Mouse (Mus musculus): ENCODE data around the gene Olfr103. TPM values are rescaled to one million over a fixed set of nuclear protein-coding genes. Genes with fewer than 3 reads are reported as not detected.

The Olfr103 gene
- not detected in 2 replicates for polyA plus RNA-seq (2012; rRNA removed)

DNA sequence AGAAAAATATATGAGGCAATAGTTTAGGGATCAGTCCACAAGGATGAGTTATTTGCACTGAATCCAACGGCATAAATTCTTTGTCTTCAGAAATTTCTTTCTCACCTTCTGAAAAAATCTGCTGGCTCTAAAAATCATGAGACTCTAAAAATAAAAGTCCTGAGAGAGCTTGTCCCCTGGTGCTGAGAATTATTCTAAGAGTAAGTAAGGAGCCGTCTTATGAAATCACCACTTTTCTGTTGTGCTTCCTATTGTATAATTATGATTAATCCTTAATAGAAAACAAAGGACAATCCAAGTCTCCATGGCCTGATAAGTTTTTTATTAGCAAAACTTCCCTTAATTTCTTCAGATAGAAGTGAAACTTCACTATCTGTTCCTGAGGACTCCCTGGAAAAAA, at the start of gene Olfr103:
TSS of gene Olfr103 (minus strand) at position 101 of the 400 bp plus-strand sequence.
- 85% methylated on average over 2 of the region's 2 CpGs for WGBS
- H3K27me3 ChIP-seq (replicated peaks; ENCODE audit: control insufficient read depth, insufficient read depth, low read length), result no peaks in the 10 kb centered on the region

DNA sequence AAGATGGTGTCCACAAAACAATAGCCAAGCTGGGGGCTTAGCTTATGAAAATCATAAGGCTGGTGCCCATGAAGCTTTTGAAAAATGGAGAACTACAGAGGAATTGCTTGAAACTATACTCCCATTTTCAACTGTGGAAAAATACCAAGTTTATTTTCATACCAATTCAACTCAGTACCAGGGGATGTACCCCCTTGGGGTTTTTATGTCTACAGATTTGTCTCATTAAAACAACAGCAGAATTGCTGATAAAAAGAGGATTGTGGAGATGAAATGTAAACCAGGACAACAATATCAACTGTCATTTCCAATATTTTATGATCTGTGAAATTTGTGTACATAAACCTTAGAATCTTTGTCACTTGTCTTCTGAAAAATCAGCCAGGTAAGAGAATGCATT, 39.2 kb upstream of the Olfr103 start, which contains the start of gene Olfr105-ps:
TSS of gene Olfr105-ps (plus strand) at position 301 of the 400 bp plus-strand sequence.
- no peak for DNase-seq
- H3K27me3 ChIP-seq (replicated peaks; ENCODE audit: control insufficient read depth, insufficient read depth, low read length), result no peaks in the 10 kb centered on the region
- no peaks in the 10 kb centered on the region for H3K4me1 ChIP-seq (ENCODE audit: control insufficient read depth, insufficient read depth, low read length)
- H3K4me3 ChIP-seq (ENCODE audit: insufficient read depth, low read depth, low read length), result no peak within 1 kb of the TSS
- TF ChIP-seq CTCF (conservative IDR thresholded peaks at IDR 0.05; ENCODE audit: insufficient read depth, insufficient read length, low read depth, low read length) (no peak), POLR2A (IDR thresholded peaks at IDR 0.05; ENCODE audit: low read depth, low read length) (no peak)
- H3K36me3 ChIP-seq (ENCODE audit: control insufficient read depth, insufficient read depth, low read length), result no peaks in the 10 kb centered on the region
- H3K27ac ChIP-seq (ENCODE audit: insufficient read depth, low read depth, low read length), result no peak within 1 kb of the TSS

More for the DNA sequence above, at the start of gene Olfr103:
- DNase-seq, result no peak
- no peak within 1 kb of the TSS for H3K27ac ChIP-seq (ENCODE audit: insufficient read depth, low read depth, low read length)
- H3K36me3 ChIP-seq (ENCODE audit: control insufficient read depth, insufficient read depth, low read length), result no peaks in the 10 kb centered on the region
- H3K4me3 ChIP-seq (ENCODE audit: insufficient read depth, low read depth, low read length), result no peak within 1 kb of the TSS
- H3K4me1 ChIP-seq (ENCODE audit: control insufficient read depth, insufficient read depth, low read length), result no peaks in the 10 kb centered on the region
- TF ChIP-seq POLR2A (IDR thresholded peaks at IDR 0.05; ENCODE audit: low read depth, low read length), result no peak
- no peak for TF ChIP-seq CTCF (conservative IDR thresholded peaks at IDR 0.05; ENCODE audit: insufficient read depth, insufficient read length, low read depth, low read length)

- Histone ChIP-seq H3K27ac (ENCODE audit: insufficient read depth, low read depth, low read length) (no peak within 1 kb of the TSS), H3K27me3 (replicated peaks; ENCODE audit: control insufficient read depth, insufficient read depth, low read length) (no peaks in the 10 kb centered on the region), H3K4me1 (ENCODE audit: control insufficient read depth, insufficient read depth, low read length) (no peaks in the 10 kb centered on the region), H3K4me3 (ENCODE audit: insufficient read depth, low read depth, low read length) (no peak within 1 kb of the TSS), H3K36me3 (ENCODE audit: control insufficient read depth, insufficient read depth, low read length) (no peaks in the 10 kb centered on the region)
- DNase-seq, result no peak
- TF ChIP-seq POLR2A (IDR thresholded peaks at IDR 0.05; ENCODE audit: low read depth, low read length) (no peak), CTCF (conservative IDR thresholded peaks at IDR 0.05; ENCODE audit: insufficient read depth, insufficient read length, low read depth, low read length) (no peak)
These were observed 19.8 kb upstream of the Olfr103 start, which contains the start of gene Olfr104-ps for GRCm38 (mm10) chr17:37359282-37359681. Olfr104-ps (plus strand) TSS chr17:37359582.

- TF ChIP-seq CTCF (conservative IDR thresholded peaks at IDR 0.05; ENCODE audit: insufficient read depth, insufficient read length, low read depth, low read length) (no peak), POLR2A (IDR thresholded peaks at IDR 0.05; ENCODE audit: low read depth, low read length) (no peak)
- H3K36me3 ChIP-seq (ENCODE audit: control insufficient read depth, insufficient read depth, low read length), result no peaks in the 10 kb centered on the region
- H3K27me3 ChIP-seq (replicated peaks; ENCODE audit: control insufficient read depth, insufficient read depth, low read length), result no peaks in the 10 kb centered on the region
- no peak within 1 kb of the TSS for H3K27ac ChIP-seq (ENCODE audit: insufficient read depth, low read depth, low read length)
- H3K4me1 ChIP-seq (ENCODE audit: control insufficient read depth, insufficient read depth, low read length), result no peaks in the 10 kb centered on the region
- DNase-seq, result no peak
- no peak within 1 kb of the TSS for H3K4me3 ChIP-seq (ENCODE audit: insufficient read depth, low read depth, low read length)
These were observed 22.5 kb downstream of the Olfr103 start, which contains the start of gene Olfr102 for GRCm38 (mm10) chr17:37316954-37317353. Olfr102 (minus strand) TSS chr17:37317054.

- DNase-seq, result no peak
- 44% methylated on average over 2 of the region's 2 CpGs for WGBS
- no peak for TF ChIP-seq POLR2A (IDR thresholded peaks at IDR 0.05; ENCODE audit: low read depth, low read length)
- no peak for TF ChIP-seq CTCF (conservative IDR thresholded peaks at IDR 0.05; ENCODE audit: insufficient read depth, insufficient read length, low read depth, low read length)
- no peak overlapping the region for H3K4me3 ChIP-seq (ENCODE audit: insufficient read depth, low read depth, low read length)
- H3K27ac ChIP-seq (ENCODE audit: insufficient read depth, low read depth, low read length), result no peak overlapping the region
- no peaks in the 10 kb centered on the region for H3K36me3 ChIP-seq (ENCODE audit: control insufficient read depth, insufficient read depth, low read length)
- no peaks in the 10 kb centered on the region for H3K4me1 ChIP-seq (ENCODE audit: control insufficient read depth, insufficient read depth, low read length)
- no peaks in the 10 kb centered on the region for H3K27me3 ChIP-seq (replicated peaks; ENCODE audit: control insufficient read depth, insufficient read depth, low read length)
These were observed 29.3 kb downstream of the Olfr103 start for GRCm38 (mm10) chr17:37310146-37310699.

GRCm38 (mm10) chr17:37308483-37308882, 31.0 kb downstream of the Olfr103 start:
- Histone ChIP-seq H3K36me3 (ENCODE audit: control insufficient read depth, insufficient read depth, low read length) (no peaks in the 10 kb centered on the region), H3K27me3 (replicated peaks; ENCODE audit: control insufficient read depth, insufficient read depth, low read length) (no peaks in the 10 kb centered on the region), H3K4me3 (ENCODE audit: insufficient read depth, low read depth, low read length) (no peak overlapping the region), H3K27ac (ENCODE audit: insufficient read depth, low read depth, low read length) (no peak overlapping the region), H3K4me1 (ENCODE audit: control insufficient read depth, insufficient read depth, low read length) (no peaks in the 10 kb centered on the region)
- WGBS, result 36% methylated on average over 4 of the region's 4 CpGs
- DNase-seq, result no peak
- TF ChIP-seq CTCF (conservative IDR thresholded peaks at IDR 0.05; ENCODE audit: insufficient read depth, insufficient read length, low read depth, low read length), result 0 out of 2 replicates have a peak, but pooled peaks have one; percentile 4
- no peak for TF ChIP-seq POLR2A (IDR thresholded peaks at IDR 0.05; ENCODE audit: low read depth, low read length)

DNA sequence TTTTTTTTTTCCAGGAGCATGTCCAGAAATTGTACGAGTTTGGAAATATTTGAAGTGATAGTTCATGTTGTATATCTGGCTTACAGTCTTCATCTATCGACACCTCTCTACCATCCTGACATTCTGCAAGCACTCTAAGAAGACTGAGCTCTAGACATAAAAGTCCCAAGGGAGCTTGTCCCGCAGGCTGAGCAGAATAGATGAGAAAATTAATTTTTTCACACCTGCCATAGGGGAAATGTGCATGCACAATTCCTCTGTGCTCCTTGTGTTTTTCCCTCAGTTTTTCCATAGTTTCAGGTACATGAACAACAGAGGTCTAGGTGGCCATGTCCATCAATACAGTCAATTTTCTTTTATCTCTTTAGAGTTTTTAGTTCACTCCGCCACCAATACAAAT, 35.3 kb downstream of the Olfr103 start, which contains the start of gene Olfr101:
TSS of gene Olfr101 (minus strand) at position 101 of the 400 bp plus-strand sequence.
- Histone ChIP-seq H3K27me3 (replicated peaks; ENCODE audit: control insufficient read depth, insufficient read depth, low read length) (no peaks in the 10 kb centered on the region), H3K4me3 (ENCODE audit: insufficient read depth, low read depth, low read length) (no peak within 1 kb of the TSS), H3K36me3 (ENCODE audit: control insufficient read depth, insufficient read depth, low read length) (no peaks in the 10 kb centered on the region), H3K27ac (ENCODE audit: insufficient read depth, low read depth, low read length) (no peak within 1 kb of the TSS), H3K4me1 (ENCODE audit: control insufficient read depth, insufficient read depth, low read length) (no peaks in the 10 kb centered on the region)
- TF ChIP-seq CTCF (conservative IDR thresholded peaks at IDR 0.05; ENCODE audit: insufficient read depth, insufficient read length, low read depth, low read length) (no peak), POLR2A (IDR thresholded peaks at IDR 0.05; ENCODE audit: low read depth, low read length) (no peak)
- 83% methylated on average over 4 of the region's 4 CpGs for WGBS
- no peak for DNase-seq

Other genes with a start within 250 kb of the Olfr103 start
- not detected in 2 replicates for gene Olfr91, start 241.4 kb downstream of the Olfr103 start, polyA plus RNA-seq (2012; rRNA removed)
- gene Olfr92, start 219.6 kb downstream of the Olfr103 start, polyA plus RNA-seq (2012; rRNA removed), result not detected in 2 replicates
- gene Olfr93, start 178.2 kb downstream of the Olfr103 start, polyA plus RNA-seq (2012; rRNA removed), result not detected in 2 replicates
- 0.20 and 1.6 TPM in 2 replicates for gene Ubd, start 145.8 kb downstream of the Olfr103 start, polyA plus RNA-seq (2012; rRNA removed)
- gene Olfr94, start 138.7 kb downstream of the Olfr103 start, polyA plus RNA-seq (2012; rRNA removed), result not detected in 2 replicates
- gene Olfr95, start 126.6 kb downstream of the Olfr103 start, polyA plus RNA-seq (2012; rRNA removed), result not detected in 2 replicates
- gene Olfr96, start 119.6 kb downstream of the Olfr103 start, polyA plus RNA-seq (2012; rRNA removed), result not detected in 2 replicates
- not detected in 2 replicates for gene Olfr97, start 102.4 kb downstream of the Olfr103 start, polyA plus RNA-seq (2012; rRNA removed)
- gene Olfr98, start 75.9 kb downstream of the Olfr103 start, polyA plus RNA-seq (2012; rRNA removed), result not detected in 2 replicates
- 4.0 and 6.0 TPM in 2 replicates for gene H2-M3, start 69.5 kb downstream of the Olfr103 start, polyA plus RNA-seq (2012; rRNA removed)
- gene Olfr99, start 56.2 kb downstream of the Olfr103 start, polyA plus RNA-seq (2012; rRNA removed), result not detected in 2 replicates
- not detected in 2 replicates for gene Olfr101, start 35.4 kb downstream of the Olfr103 start, polyA plus RNA-seq (2012; rRNA removed)
- not detected in 2 replicates for gene Olfr102, start 22.6 kb downstream of the Olfr103 start, polyA plus RNA-seq (2012; rRNA removed)
- not detected in 2 replicates for gene Olfr104-ps, start 19.9 kb upstream of the Olfr103 start, polyA plus RNA-seq (2012; rRNA removed)
- gene Olfr105-ps, start 39.3 kb upstream of the Olfr103 start, polyA plus RNA-seq (2012; rRNA removed), result not detected in 2 replicates
- not detected in 2 replicates for gene Olfr106-ps, start 50.7 kb upstream of the Olfr103 start, polyA plus RNA-seq (2012; rRNA removed)
- not detected in 2 replicates for gene Olfr107, start 59.5 kb upstream of the Olfr103 start, polyA plus RNA-seq (2012; rRNA removed)
- gene Olfr108, start 105.8 kb upstream of the Olfr103 start, polyA plus RNA-seq (2012; rRNA removed), result not detected in 2 replicates
- gene Olfr109, start 119.2 kb upstream of the Olfr103 start, polyA plus RNA-seq (2012; rRNA removed), result not detected in 2 replicates
- gene H2-M2, start 143.9 kb upstream of the Olfr103 start, polyA plus RNA-seq (2012; rRNA removed), result 0.18 and 1.3 TPM in 2 replicates
- not detected in 2 replicates for gene Olfr110, start 152.8 kb upstream of the Olfr103 start, polyA plus RNA-seq (2012; rRNA removed)
- gene Olfr111, start 168.3 kb upstream of the Olfr103 start, polyA plus RNA-seq (2012; rRNA removed), result 0.08 and 0.25 TPM in 2 replicates
- gene Olfr112, start 229.8 kb upstream of the Olfr103 start, polyA plus RNA-seq (2012; rRNA removed), result not detected in 2 replicates
- not detected in 2 replicates for gene Olfr113, start 238.0 kb upstream of the Olfr103 start, polyA plus RNA-seq (2012; rRNA removed)

All from kidney, adult 2 months (tissue).